Mouse (Mus musculus) liver, embryonic 14.5 days (tissue): ENCODE data around the gene Ubl7.

Experiments used
- CTCF ChIP-seq: IDR thresholded peaks from 2 replicates; pipeline ENCODE4 v1.5.1; 2016; ENCODE audit warnings: antibody characterized with exemption, low read depth, control low read depth
- EP300 ChIP-seq: IDR thresholded peaks from 2 replicates; pipeline ENCODE4 v1.6.1; 2016; ENCODE audit warnings: antibody characterized with exemption, low read depth

GRCm38 (mm10) chr9:57937171-57937570, 26.4 kb downstream of the Ubl7 start:
- no peak for TF ChIP-seq CTCF
- TF ChIP-seq EP300 = no peak
